Mouse (Mus musculus): ENCODE data around the gene Rbm7.

DNA sequence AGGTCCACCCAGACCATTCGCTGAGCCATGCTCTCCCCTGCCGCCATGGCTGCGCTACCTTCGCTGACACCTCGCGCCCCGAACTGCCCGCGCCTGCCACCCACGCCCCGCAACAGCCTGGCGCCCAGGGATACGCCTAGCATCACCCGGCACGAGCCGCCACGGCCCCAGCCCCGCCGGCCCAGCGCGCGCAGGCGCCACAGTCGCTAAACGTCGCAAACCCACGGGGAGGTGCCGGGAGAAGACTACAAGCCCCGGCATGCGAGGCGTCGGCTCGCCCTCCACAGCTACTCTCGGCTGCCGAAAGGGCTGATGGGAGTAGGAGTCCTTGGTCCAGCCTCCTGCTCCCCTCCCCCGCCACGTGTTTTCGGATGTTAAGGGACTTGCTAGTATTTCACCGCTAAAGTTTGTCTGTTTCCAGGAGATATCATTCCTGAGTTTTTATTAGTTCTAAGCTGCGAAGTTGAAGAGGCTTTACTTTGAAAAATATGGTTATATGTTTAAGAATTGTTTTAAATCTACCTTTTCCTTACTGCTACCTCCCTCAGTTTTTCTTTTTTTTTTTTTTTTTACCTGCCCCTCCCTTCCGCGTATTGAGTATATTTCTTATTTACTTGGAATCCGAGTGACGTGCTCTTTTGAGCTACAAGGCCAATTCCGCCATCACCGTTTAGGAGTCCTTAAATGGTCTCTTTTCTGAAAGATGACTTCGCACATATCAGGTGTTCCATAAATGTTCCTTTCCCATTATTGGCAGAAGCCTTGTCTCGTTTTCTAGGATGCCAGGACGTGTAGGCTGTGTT, 14.5 kb downstream of the Rbm7 start, which contains the start of gene Rexo2:
- no peak for TF ChIP-seq CTCF (IDR thresholded peaks at IDR 0.05; ENCODE audit: borderline replicate concordance, insufficient read depth, low read length)
- TF ChIP-seq POLR2A (IDR thresholded peaks at IDR 0.05; ENCODE audit: low read depth, low read length): peak; percentile 83
